Mouse (Mus musculus) right cerebral cortex, postnatal 14 days (tissue): ENCODE measurements at regions not wholly inside any gene's neighbourhood (a gene's known extent, or its start where the extent isn't known, plus 50 kb on each side); places are given as distances from the start of the nearest gene placed in this dataset.
"Not testable (repeated sequence)": the region's sequence is repeated elsewhere in the genome, so short reads cannot be mapped to it uniquely, and the experiment has no call there.

Experiments
- DNase-seq: peaks from one replicate; pipeline ENCODE4 v3.0.0; 2022

DNA sequence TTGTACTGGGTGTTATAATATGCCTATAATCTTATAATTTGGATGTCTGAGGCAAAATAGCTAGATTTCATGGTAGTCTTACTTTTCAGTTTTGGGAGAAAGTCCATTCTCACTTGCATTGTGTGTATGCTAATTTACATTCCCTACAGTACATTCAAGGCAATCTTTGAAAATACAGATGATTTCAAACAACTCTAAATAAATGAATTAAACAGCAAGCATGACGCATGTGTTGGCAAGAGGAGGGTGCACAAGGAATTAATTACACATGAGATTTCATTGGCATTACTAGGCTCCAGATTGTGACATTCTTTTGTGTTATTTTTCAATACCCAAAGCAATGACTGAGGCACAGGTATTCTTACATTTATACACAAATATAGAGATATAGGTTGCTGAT is 495.2 kb upstream of the Cypt12 start:
- DNase-seq: no peak

GRCm38 (mm10) chr3:17460545-17460944 is 487.7 kb upstream of the Cypt12 start:
- no peak for DNase-seq

GRCm38 (mm10) chr3:17461365-17461764 is 486.8 kb upstream of the Cypt12 start:
- DNase-seq: no peak

DNA sequence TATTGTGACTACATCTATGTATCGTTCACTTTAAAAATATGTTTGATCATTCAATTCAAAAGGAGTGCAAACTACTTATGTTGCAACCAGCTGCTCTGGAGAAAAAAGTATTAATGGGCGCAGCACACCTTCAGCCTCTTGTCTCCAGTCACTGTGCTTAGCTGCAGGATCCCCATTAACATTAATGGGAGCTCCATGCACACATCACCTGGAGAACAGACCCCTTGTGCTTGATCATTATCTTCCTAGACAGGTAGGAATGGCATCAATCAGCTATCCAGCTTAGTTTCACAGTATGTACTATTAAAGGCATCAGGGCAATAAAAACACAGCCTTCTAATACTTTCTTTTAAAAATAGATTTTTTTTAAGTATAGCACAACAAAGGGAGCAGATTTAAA is 474.4 kb upstream of the Cypt12 start:
- DNase-seq: no peak

- no peak for DNase-seq
These were observed 458.7 kb upstream of the Cypt12 start for GRCm38 (mm10) chr3:17489240-17490142.

DNA sequence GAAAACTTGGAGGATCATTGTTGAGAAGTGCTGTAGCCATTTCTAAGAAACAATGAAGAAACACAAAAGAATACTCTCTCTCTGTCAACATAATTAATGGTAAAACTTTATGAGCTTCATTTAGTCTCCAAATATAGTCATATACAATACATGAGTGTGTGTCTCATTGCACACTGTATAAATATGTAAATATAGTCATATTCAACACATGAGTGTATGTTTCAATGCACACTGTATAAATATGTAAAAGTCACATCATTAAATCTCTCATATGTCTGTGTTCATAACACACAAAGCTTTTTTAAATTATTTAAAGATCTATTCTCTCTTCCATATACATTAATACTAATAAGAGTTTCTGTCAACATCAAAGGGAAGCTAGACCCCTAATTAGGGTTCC is 457.6 kb upstream of the Cypt12 start:
- DNase-seq: no peak

GRCm38 (mm10) chr3:17498291-17498690 is 449.9 kb upstream of the Cypt12 start:
- DNase-seq: no peak

- DNase-seq: no peak
These were observed 446.7 kb upstream of the Cypt12 start for GRCm38 (mm10) chr3:17501556-17501955.

DNA sequence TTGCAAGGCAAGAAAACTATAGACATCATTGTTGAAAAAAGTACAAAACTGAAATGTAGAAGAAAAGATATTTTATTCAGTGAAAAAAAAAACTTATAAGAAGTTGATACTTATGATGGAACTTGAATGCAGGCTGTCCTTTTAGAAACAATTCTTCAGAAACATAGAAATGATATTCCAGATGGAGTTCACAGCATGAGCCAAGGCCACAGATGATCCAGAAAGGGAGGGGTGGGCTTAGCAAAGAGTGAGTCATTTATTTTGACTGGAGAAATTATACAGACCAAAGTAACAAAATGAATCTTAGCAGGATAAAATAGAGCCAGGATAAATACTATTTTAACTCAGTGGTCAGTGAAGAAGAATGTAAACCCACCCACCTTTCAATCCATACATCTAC is 406.9 kb upstream of the Cypt12 start:
- DNase-seq: no peak

GRCm38 (mm10) chr3:17547559-17548059 is 400.6 kb upstream of the Cypt12 start:
- no peak for DNase-seq

DNA sequence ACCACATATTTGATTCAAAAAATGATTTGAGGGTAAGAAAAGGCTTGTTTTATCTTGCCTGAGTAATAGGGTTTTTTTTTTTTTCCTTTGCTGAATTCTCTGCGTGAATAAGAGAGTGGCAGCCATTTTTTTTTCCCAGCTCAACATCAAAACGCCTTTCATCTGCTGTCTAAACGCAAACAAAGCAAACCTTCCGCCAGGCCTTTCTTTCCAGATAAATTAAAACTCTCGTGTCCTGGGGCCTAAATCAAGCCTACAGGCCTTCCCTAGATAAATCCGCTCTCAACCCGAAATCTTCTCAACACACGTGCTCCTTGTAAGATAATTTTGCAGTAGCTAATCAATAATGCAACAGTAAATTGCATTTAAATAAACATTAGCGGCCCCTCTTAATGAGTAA is 365.7 kb upstream of the Cypt12 start:
- no peak for DNase-seq

- no peak for DNase-seq
These were observed 358.2 kb upstream of the Cypt12 start for GRCm38 (mm10) chr3:17589956-17590546.

DNA sequence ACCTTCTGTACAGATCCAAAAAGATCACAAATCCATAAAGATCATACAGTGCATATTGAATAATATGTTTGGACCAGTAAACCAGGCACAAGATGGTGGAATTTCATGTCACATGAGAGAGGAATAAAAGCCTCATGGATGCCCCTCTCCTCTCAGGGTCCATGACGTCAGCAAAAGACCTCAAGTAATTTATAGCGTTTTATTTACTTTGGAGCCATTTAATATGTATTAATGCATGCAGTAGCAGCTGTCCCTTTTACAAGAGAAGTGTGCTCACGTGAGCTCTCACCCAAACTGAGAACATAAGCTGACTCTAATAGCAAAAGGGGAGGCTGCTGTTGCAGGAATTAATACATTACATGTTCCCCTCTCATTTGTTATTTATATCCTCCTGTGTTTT is 355.7 kb upstream of the Cypt12 start:
- no peak for DNase-seq

GRCm38 (mm10) chr3:17596365-17596764 is 351.8 kb upstream of the Cypt12 start:
- no peak for DNase-seq

- DNase-seq: no peak
These were observed 334.7 kb upstream of the Cypt12 start for GRCm38 (mm10) chr3:17613486-17613885.

DNA sequence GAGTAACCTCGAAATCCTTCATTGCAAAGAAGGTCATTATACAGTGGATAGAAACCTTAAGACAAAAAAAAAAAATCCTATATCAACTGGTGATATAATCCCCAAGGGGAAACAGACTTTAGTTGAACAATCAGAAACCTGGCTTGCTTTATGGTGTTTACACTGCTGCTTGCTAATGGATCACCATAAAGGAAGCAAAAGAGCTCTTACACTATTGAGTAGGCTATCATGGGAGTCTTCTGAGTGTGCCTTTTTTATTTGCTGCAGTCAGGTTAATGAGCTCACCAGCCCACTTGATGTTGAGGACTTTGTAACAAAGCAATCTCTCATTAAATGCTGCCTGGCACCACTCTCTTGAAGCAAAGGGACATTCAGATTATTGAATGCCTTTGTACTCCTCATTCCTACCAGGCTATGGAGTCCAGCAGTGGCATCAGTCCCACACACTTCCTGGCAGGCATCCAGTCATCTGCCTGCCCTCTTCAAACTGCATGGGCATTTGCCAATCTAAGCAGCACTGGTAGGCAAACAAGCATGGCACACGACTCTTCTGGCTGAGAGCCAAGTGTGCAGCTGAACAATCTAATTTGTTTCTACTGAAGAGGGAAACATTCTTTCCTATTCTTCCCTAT is 331.7 kb upstream of the Cypt12 start:
- peak; percentile 40 for DNase-seq

DNA sequence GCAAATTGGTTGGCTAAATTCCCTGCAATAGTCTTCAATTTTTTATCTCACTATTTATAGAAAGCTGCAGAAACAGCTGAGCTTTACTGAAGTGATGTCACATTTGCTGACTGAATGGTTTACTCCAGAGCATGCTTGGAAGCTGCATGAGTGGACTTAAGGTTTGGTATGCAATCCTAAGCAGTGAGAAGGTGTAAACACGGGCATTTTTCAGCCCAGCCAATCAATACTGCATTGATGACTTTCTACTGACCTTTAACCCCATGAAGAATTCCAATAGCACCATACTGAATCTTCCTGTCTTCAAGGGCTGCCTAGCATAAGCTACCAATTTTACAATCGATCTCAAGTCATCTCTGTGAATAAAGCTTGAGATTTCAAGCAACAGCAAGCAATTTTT is 328.7 kb upstream of the Cypt12 start:
- no peak for DNase-seq

DNA sequence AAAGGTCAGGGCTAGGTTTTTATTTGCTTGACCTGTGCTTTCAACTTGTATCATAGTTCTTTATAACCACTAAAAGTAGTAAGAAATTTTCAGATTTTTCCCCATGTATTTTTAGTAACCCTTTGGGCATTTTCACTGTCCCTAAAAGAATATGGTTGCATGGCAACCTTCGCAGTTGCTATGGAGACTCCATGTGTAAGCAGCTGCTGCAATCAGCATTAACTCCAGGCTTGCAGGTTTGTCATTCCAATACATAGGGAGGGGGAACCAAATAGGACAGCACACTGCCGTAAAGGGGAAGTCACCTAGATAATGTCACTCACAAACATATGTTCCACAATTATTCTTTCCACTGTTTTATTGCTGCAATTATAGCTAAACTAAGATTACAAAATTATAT is 328.3 kb upstream of the Cypt12 start:
- DNase-seq: peak; percentile 51

GRCm38 (mm10) chr3:17620398-17620797 is 327.8 kb upstream of the Cypt12 start:
- DNase-seq: no peak

- DNase-seq: no peak
These were observed 315.7 kb upstream of the Cypt12 start for GRCm38 (mm10) chr3:17632484-17632883.

- DNase-seq: no peak
These were observed 311.9 kb upstream of the Cypt12 start for GRCm38 (mm10) chr3:17636276-17636675.

GRCm38 (mm10) chr3:17659988-17660387 is 288.2 kb upstream of the Cypt12 start:
- DNase-seq: not testable (repeated sequence)

- no peak for DNase-seq
These were observed 286.2 kb upstream of the Cypt12 start for GRCm38 (mm10) chr3:17661987-17662386.

DNA sequence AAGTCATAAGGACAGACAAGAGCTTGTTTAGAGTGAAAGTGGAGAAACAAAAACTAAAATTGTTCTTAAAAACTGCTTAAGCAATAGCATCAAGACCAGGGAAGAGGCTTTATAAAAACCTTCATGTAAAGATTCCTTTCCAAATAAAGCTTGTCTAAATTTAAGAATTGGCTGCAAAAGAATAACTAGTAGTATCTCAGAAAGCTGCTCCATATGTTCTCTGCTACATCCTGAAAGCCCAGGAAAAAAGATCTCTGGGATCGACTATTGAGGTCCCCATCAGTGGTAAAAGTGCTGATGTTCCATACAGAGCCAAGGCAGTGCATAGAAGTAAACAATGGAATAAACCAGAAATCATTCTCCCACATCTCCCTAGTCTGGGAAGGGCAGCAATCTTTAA is 281.2 kb upstream of the Cypt12 start:
- DNase-seq: no peak
